Mouse (Mus musculus) C2C12 (cell line): ENCODE measurements at regions not wholly inside any gene's neighbourhood (a gene's known extent, or its start where the extent isn't known, plus 50 kb on each side); places are given as distances from the start of the nearest gene placed in this dataset.

Source experiments
- CTCF ChIP-seq: IDR thresholded peaks from one replicate; pipeline ENCODE4 v1.5.1; 2011; ENCODE audit not compliant: control insufficient read depth, insufficient read depth, insufficient read length
- MAX ChIP-seq: IDR thresholded peaks from one replicate; pipeline ENCODE4 v1.6.1; 2011; ENCODE audit warnings: mild to moderate bottlenecking, control low read depth
- MYOG ChIP-seq: IDR thresholded peaks from one replicate; pipeline ENCODE4 v1.6.1; 2011; ENCODE audit not compliant: control insufficient read depth, insufficient read length; ENCODE audit errors: extremely low read depth
- USF1 ChIP-seq: IDR thresholded peaks from one replicate; pipeline ENCODE4 v1.6.1; 2011; ENCODE audit warnings: low read depth, mild to moderate bottlenecking, control low read depth, moderate library complexity

GRCm38 (mm10) chr14:106011991-106012427, 94.0 kb upstream of the Trim52 start:
- TF ChIP-seq CTCF (no peak), USF1 (peak; percentile 92), MYOG (no peak), MAX (no peak)
